Mouse (Mus musculus): ENCODE data around the gene Trim33.

Trim33 gene

DNA sequence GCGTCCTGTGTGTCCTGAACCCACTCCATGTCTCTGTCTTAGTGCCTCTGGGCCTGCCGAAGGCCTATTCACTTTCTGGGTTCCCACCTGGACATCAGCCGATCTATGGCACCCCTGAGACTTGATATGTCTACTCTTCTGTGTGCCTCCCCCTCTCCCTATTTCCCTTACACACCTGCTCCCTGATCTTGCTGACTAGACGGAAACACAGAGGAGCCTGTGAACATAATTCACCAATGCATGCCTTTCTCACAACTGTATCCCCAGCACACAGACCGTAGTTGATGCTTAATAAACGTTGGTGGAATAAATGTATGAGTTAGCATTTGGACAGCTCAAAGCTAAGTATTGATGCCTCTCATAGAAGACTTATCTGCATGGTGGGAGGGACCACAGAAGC is 121.7 kb downstream of the Trim33 start:
- no peak for DNase-seq (ENCODE audit: low spot score in 2 of 2)

DNA sequence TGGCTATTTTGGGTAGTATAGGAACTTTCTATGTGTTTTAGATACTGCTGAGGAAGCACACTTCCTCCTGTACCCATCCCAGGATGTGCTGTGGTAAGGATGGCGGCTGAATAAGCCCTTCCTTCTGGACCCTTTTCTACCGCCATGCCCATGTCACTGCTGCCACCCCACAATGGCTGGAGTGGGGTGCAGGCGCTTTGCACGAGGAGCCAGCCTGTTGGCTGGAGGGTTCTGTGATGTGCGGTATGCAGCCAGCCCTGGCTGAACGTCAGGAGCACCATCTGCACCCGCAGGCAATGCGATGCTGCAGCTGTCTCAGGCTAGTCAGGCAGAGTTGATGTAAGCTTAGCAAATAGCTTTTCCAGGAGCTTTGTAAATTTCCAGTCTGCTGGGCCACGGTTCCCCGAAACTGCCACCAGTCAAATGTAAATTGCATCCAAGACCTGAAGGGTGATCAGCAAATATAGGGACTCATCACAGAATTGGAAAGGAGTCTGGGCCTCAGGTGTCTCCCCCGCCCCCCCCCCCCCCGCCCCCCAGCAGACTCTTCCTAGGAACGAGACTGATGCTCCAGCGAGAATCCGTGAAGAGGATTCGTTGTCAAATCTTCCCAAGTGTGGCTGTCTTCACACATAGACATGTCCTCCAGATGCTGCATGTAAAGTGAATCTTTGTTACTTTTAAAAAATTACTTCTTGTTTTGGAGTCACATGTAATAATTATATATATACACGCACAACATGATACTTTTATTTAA is 122.4 kb downstream of the Trim33 start:
- DNase-seq (ENCODE audit: low spot score in 2 of 2) = peak in 1 of 2 experiments; percentile 60

DNA sequence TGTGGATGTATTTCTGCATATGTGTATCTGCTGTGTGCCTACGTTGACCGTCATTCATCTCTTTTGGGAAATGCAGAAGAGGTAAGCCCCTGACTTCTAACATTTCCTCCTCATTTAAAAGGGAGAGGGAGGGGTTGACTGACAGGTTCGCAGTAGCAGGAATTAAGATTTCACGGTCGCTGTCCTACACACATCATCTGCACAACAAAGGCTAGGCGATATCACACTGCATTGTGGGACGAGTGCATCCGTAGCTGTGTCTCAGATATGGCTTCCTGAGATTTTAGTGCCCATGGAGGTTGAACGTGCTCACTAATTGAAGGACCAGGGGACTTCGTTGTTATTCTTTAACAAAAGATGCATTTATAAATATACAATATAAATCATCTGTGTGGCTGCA is 123.1 kb downstream of the Trim33 start:
- DNase-seq (ENCODE audit: low spot score in 2 of 2) = no peak

DNA sequence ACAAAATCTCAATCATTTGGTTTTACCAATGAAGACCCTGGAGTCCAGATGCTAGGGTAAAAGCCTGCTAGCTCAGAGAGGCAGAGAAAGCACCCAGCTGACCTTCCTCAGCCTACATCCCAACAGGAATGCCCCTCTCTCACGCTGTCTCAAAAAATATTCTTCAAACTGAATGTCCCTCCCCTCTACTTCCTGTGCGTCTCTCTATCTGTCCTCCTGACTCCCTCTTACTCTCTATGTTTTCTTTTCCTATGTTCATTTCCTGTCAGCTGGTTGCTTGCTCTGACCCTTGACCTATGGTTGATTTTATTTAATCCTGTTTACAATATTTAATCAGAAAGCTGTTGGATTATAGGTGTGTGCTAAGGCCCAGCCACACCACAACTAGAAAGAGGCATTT is 126.0 kb downstream of the Trim33 start:
- no peak for DNase-seq (ENCODE audit: low spot score in 2 of 2)

DNA sequence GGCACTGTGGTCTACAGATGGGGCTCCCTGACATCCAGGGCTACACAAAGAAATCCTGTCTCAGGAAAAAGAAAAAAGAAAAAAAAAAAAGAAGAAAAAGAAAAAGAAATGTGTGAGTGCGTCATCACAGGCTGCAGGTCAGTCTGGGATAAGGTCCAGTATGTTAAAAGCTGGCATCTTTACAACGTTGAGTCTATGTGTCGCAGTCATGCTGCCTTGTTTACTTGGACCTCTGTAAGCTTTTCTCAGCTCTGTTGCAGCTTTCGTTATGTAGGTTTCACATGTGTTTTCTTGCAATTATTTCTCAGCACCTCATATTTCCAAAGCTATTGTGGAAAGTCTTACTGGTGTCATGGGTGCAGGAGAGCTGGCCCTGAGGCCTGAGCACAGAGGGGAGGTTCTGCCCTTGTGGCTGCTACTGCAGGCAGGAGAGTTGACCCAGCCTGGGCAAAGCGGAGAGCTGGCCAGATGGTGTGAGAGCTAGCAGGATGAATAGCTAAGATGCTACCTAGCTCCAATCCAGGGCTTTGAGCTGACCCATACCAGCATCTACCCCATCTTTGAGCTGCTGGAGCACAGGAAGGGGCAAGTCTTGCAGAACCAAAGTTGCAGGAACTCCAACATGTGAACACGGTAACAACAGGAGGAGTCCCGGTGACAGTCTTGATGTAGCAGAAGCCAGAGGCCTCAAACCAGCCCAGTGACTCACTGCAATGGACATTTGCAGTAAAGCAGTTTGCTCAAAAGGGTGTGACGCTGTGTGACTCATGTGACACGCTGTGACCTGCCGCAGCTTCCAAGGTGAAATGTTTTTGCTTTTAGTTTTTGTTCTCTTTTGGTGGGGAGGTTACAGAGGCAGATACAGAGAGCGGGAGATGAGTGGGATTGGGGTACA is 127.0 kb downstream of the Trim33 start:
- DNase-seq (ENCODE audit: low spot score in 2 of 2) = peak in 1 of 2 experiments; percentile 12

Data from cerebellum, postnatal 4 days (tissue).